Mouse (Mus musculus): ENCODE results near the gene Vmn2r35. TPM values are rescaled to one million over a fixed set of nuclear protein-coding genes. Genes with fewer than 3 reads are reported as not detected.

The Vmn2r35 gene
- not detected in 2 replicates for polyA plus RNA-seq (2012; rRNA removed)

DNA sequence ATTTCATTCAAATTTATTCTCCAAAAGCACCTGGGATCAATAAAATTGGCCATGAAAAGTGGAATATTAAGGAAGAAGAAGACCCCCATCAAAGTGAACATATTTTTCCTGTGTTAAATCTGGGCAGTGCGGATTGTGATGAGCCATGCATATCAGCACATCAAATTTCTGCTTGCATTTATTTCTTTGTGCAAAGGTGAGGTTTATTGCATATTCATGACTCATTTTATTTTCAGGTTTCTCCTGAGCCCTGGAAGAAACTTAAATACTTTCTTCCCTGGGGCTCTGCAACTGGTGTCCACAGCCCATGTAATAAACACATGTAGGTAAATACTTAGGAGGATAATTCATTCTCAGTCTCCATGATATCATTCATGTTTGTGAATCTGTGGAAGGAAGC is at the start of gene Vmn2r35:
Gene Vmn2r35, minus strand, starts transcription at position 101 of the 400 bp plus-strand sequence.

Other genes with a start within 250 kb of the Vmn2r35 start
- not detected in 2 replicates for gene Vmn2r34, start 130.4 kb downstream of the Vmn2r35 start, polyA plus RNA-seq (2012; rRNA removed)
- not detected in 2 replicates for gene Vmn2r36, start 82.6 kb upstream of the Vmn2r35 start, polyA plus RNA-seq (2012; rRNA removed)